Mouse (Mus musculus): ENCODE measurements around the gene Neurl2. TPM values are rescaled to one million over a fixed set of nuclear protein-coding genes. Genes with fewer than 3 reads are reported as not detected.
"Not testable (repeated sequence)": the region's sequence is repeated elsewhere in the genome, so short reads cannot be mapped to it uniquely, and the experiment has no call there.

Neurl2 gene
- 1.5 and 2.5 TPM in 2 replicates for polyA plus RNA-seq (2015; fragmentation: Nextera tagmentation; extraction: Ambion mirVana)

GRCm38 (mm10) chr2:164833314-164833959 is at the start of gene Neurl2:
Neurl2 (minus strand) TSS chr2:164833456.
- under 1% methylated on average over 31 of the region's 31 CpGs for WGBS (ENCODE audit: insufficient replicate concordance)
- H3K9ac ChIP-seq: peak within 1 kb of the TSS; percentile 68
- H3K27ac ChIP-seq (replicated peaks): peak within 1 kb of the TSS; percentile 81
- peaks cover 28% of the 10 kb centered on the region for H3K36me3 ChIP-seq (replicated peaks)
- peaks cover 33% of the 10 kb centered on the region for H3K4me1 ChIP-seq (replicated peaks)
- peak; percentile 61 for ATAC-seq (ENCODE audit: insufficient read depth)
- H3K9me3 ChIP-seq (replicated peaks): no peaks in the 10 kb centered on the region
- peak within 1 kb of the TSS; percentile 68 for H3K4me3 ChIP-seq (replicated peaks)
- peak within 1 kb of the TSS; percentile 99 for H3K4me2 ChIP-seq
- H3K27me3 ChIP-seq: no peaks in the 10 kb centered on the region

- peaks cover 51% of the 10 kb centered on the region for H3K36me3 ChIP-seq (replicated peaks)
- WGBS (ENCODE audit: insufficient replicate concordance): 84% methylated on average over 9 of the region's 9 CpGs
- ATAC-seq (ENCODE audit: insufficient read depth): no peak
These were observed 49.4 kb upstream of the Neurl2 start for GRCm38 (mm10) chr2:164882619-164883018.

GRCm38 (mm10) chr2:164879568-164880277 is 46.5 kb upstream of the Neurl2 start:
- Histone ChIP-seq H3K9ac (peak overlapping the region; percentile 100), H3K27me3 (no peaks in the 10 kb centered on the region), H3K36me3 (replicated peaks) (peaks cover 22% of the 10 kb centered on the region), H3K4me3 (replicated peaks) (peak overlapping the region; percentile 99), H3K4me2 (peak overlapping the region; percentile 88), H3K9me3 (replicated peaks) (no peaks in the 10 kb centered on the region), H3K4me1 (replicated peaks) (peaks cover 33% of the 10 kb centered on the region), H3K27ac (replicated peaks) (peak overlapping the region; percentile 95)
- ATAC-seq (ENCODE audit: insufficient read depth): peak; percentile 84
- WGBS (ENCODE audit: insufficient replicate concordance): under 1% methylated on average over 71 of the region's 72 CpGs

More at GRCm38 (mm10) chr2:164882619-164883018, 49.4 kb upstream of the Neurl2 start:
- Histone ChIP-seq H3K4me3 (replicated peaks) (no peak overlapping the region), H3K4me1 (replicated peaks) (peaks cover 25% of the 10 kb centered on the region), H3K4me2 (no peak overlapping the region), H3K27ac (replicated peaks) (no peak overlapping the region), H3K9me3 (replicated peaks) (no peaks in the 10 kb centered on the region), H3K27me3 (no peaks in the 10 kb centered on the region), H3K9ac (no peak overlapping the region)

GRCm38 (mm10) chr2:164879228-164879567 is 45.9 kb upstream of the Neurl2 start, which contains the start of gene Pcif1:
Pcif1 (plus strand) TSS chr2:164879304.
- H3K27me3 ChIP-seq: no peaks in the 10 kb centered on the region
- H3K4me3 ChIP-seq (replicated peaks): peak within 1 kb of the TSS; percentile 99
- peaks cover 38% of the 10 kb centered on the region for H3K4me1 ChIP-seq (replicated peaks)
- ATAC-seq (ENCODE audit: insufficient read depth): peak; percentile 83
- WGBS (ENCODE audit: insufficient replicate concordance): 0% methylated on average over 40 of the region's 40 CpGs
- no peaks in the 10 kb centered on the region for H3K9me3 ChIP-seq (replicated peaks)
- peak within 1 kb of the TSS; percentile 88 for H3K4me2 ChIP-seq
- H3K27ac ChIP-seq (replicated peaks): peak within 1 kb of the TSS; percentile 95
- H3K9ac ChIP-seq: peak within 1 kb of the TSS; percentile 100
- H3K36me3 ChIP-seq (replicated peaks): peaks cover 18% of the 10 kb centered on the region

GRCm38 (mm10) chr2:164878509-164879227 is 45.4 kb upstream of the Neurl2 start:
- ATAC-seq (ENCODE audit: insufficient read depth): peak; percentile 26
- no peaks in the 10 kb centered on the region for H3K27me3 ChIP-seq
- under 1% methylated on average over 28 of the region's 28 CpGs for WGBS (ENCODE audit: insufficient replicate concordance)

GRCm38 (mm10) chr2:164877376-164878215 is 44.3 kb upstream of the Neurl2 start:
- Histone ChIP-seq H3K4me1 (replicated peaks) (peaks cover 41% of the 10 kb centered on the region), H3K4me3 (replicated peaks) (peak overlapping the region; percentile 99), H3K4me2 (peak overlapping the region; percentile 88), H3K27ac (replicated peaks) (peak overlapping the region; percentile 95; the same call in 1 of the 2 replicates), H3K9ac (0 out of 2 replicates have a peak overlapping the region, but pooled peaks have one; percentile 100)
- H3K27me3 ChIP-seq; H3K36me3 ChIP-seq (replicated peaks); ATAC-seq (ENCODE audit: insufficient read depth); H3K9me3 ChIP-seq (replicated peaks): not testable (repeated sequence)
- WGBS (ENCODE audit: insufficient replicate concordance): 63% methylated on average over 11 of the region's 11 CpGs

More at GRCm38 (mm10) chr2:164878509-164879227, 45.4 kb upstream of the Neurl2 start:
- Histone ChIP-seq H3K4me1 (replicated peaks) (peaks cover 41% of the 10 kb centered on the region), H3K4me3 (replicated peaks) (peak overlapping the region; percentile 99), H3K36me3 (replicated peaks) (peaks cover 13% of the 10 kb centered on the region), H3K9me3 (replicated peaks) (no peaks in the 10 kb centered on the region), H3K27ac (replicated peaks) (peak overlapping the region; percentile 95), H3K9ac (peak overlapping the region; percentile 100), H3K4me2 (peak overlapping the region; percentile 88)

GRCm38 (mm10) chr2:164875648-164876047 is 42.4 kb upstream of the Neurl2 start:
- not testable (repeated sequence) for ATAC-seq (ENCODE audit: insufficient read depth); H3K27ac ChIP-seq (replicated peaks); H3K4me2 ChIP-seq; H3K9ac ChIP-seq; H3K9me3 ChIP-seq (replicated peaks); H3K27me3 ChIP-seq; H3K36me3 ChIP-seq (replicated peaks); H3K4me3 ChIP-seq (replicated peaks)
- peaks cover 31% of the 10 kb centered on the region for H3K4me1 ChIP-seq (replicated peaks)
- WGBS (ENCODE audit: insufficient replicate concordance): 35% methylated on average over 2 of the region's 2 CpGs

GRCm38 (mm10) chr2:164874239-164874769 is 41.0 kb upstream of the Neurl2 start:
- no peaks in the 10 kb centered on the region for H3K9me3 ChIP-seq (replicated peaks)
- H3K4me1 ChIP-seq (replicated peaks): peaks cover 26% of the 10 kb centered on the region
- no peak overlapping the region for H3K4me2 ChIP-seq
- 24% methylated on average over 1 of the region's 1 CpGs for WGBS (ENCODE audit: insufficient replicate concordance)
- H3K9ac ChIP-seq: no peak overlapping the region
- no peak overlapping the region for H3K27ac ChIP-seq (replicated peaks)
- no peaks in the 10 kb centered on the region for H3K27me3 ChIP-seq
- H3K36me3 ChIP-seq (replicated peaks): no peaks in the 10 kb centered on the region
- no peak overlapping the region for H3K4me3 ChIP-seq (replicated peaks)
- ATAC-seq (ENCODE audit: insufficient read depth): no peak

GRCm38 (mm10) chr2:164873621-164874020 is 40.4 kb upstream of the Neurl2 start:
- no peak for ATAC-seq (ENCODE audit: insufficient read depth)
- no peak overlapping the region for H3K4me3 ChIP-seq (replicated peaks)
- 25% methylated on average over 3 of the region's 3 CpGs for WGBS (ENCODE audit: insufficient replicate concordance)
- no peaks in the 10 kb centered on the region for H3K9me3 ChIP-seq (replicated peaks)
- H3K27me3 ChIP-seq: no peaks in the 10 kb centered on the region
- no peaks in the 10 kb centered on the region for H3K36me3 ChIP-seq (replicated peaks)
- no peak overlapping the region for H3K27ac ChIP-seq (replicated peaks)
- peaks cover 24% of the 10 kb centered on the region for H3K4me1 ChIP-seq (replicated peaks)
- no peak overlapping the region for H3K9ac ChIP-seq
- H3K4me2 ChIP-seq: no peak overlapping the region

GRCm38 (mm10) chr2:164871602-164872303 is 38.5 kb upstream of the Neurl2 start:
- 50% methylated on average over 6 of the region's 6 CpGs for WGBS (ENCODE audit: insufficient replicate concordance)
- Histone ChIP-seq H3K9me3 (replicated peaks) (no peaks in the 10 kb centered on the region), H3K9ac (no peak overlapping the region), H3K27me3 (no peaks in the 10 kb centered on the region), H3K27ac (replicated peaks) (no peak overlapping the region), H3K4me1 (replicated peaks) (peaks cover 14% of the 10 kb centered on the region), H3K4me2 (no peak overlapping the region), H3K36me3 (replicated peaks) (no peaks in the 10 kb centered on the region), H3K4me3 (replicated peaks) (no peak overlapping the region)
- ATAC-seq (ENCODE audit: insufficient read depth): no peak
